Mouse (Mus musculus) intestine, postnatal 0 days (tissue): ENCODE measurements at regions not wholly inside any gene's neighbourhood (a gene's known extent, or its start where the extent isn't known, plus 50 kb on each side); places are given as distances from the start of the nearest gene placed in this dataset.
"Not testable (repeated sequence)": the region's sequence is repeated elsewhere in the genome, so short reads cannot be mapped to it uniquely, and the experiment has no call there.

Experiments
- ATAC-seq: fragments of 200-750 bp; cut with Nextera tagmentation; 2 replicates; pipeline ENCODE4 v1.8.0; 2017; ENCODE audit warnings: mild to moderate bottlenecking, moderate TSS enrichment, moderate library complexity
- H3K27ac ChIP-seq: fragments of 300-500 bp; sonication (generic); 2 replicates; pipeline ENCODE4 v1.5.1; 2014; ENCODE audit warnings: mild to moderate bottlenecking, low read depth, low read length, moderate library complexity
- H3K27me3 ChIP-seq: fragments of 300-500 bp; sonication (generic); replicated peaks from 2 replicates; pipeline ENCODE4 v1.6.1; 2014; ENCODE audit warnings: low read length, mixed read lengths; ENCODE audit not compliant: control insufficient read depth, insufficient read depth
- H3K36me3 ChIP-seq: fragments of 300-500 bp; sonication (generic); 2 replicates; pipeline ENCODE4 v1.6.1; 2014; ENCODE audit warnings: mild to moderate bottlenecking, moderate library complexity; ENCODE audit not compliant: control insufficient read depth, insufficient read depth
- H3K4me1 ChIP-seq: fragments of 300-500 bp; sonication (generic); replicated peaks from 2 replicates; pipeline ENCODE4 v1.6.1; 2014; ENCODE audit warnings: antibody characterized with exemption, low read length, mixed read lengths; ENCODE audit not compliant: control insufficient read depth, insufficient read depth
- H3K4me2 ChIP-seq: fragments of 300-500 bp; sonication (generic); replicated peaks from 2 replicates; pipeline ENCODE4 v1.6.1; 2014; ENCODE audit warnings: low read depth, mild to moderate bottlenecking, moderate library complexity
- H3K4me3 ChIP-seq: fragments of 300-500 bp; sonication (generic); 2 replicates; pipeline ENCODE4 v1.5.1; 2014; ENCODE audit warnings: low read depth, low read length
- H3K9ac ChIP-seq: fragments of 300-500 bp; sonication (generic); 2 replicates; pipeline ENCODE4 v1.6.1; 2014; ENCODE audit warnings: mild to moderate bottlenecking, low read depth, low read length
- H3K9me3 ChIP-seq: fragments of 300-500 bp; sonication (generic); 2 replicates; pipeline ENCODE4 v1.6.1; 2016; ENCODE audit warnings: mixed run types; ENCODE audit not compliant: control insufficient read depth
- CTCF ChIP-seq: sonication (generic); IDR thresholded peaks from 2 replicates; pipeline ENCODE4 v1.5.1; 2016; ENCODE audit warnings: low read depth, mild to moderate bottlenecking, control low read depth, antibody characterized with exemption, moderate library complexity
- WGBS: fragments of 180-500 bp; shearing (Covaris S2); extraction: QIAGEN DNeasy Blood & Tissue Kit; methylation state at CpG from one replicate; pipeline ENCODE4 v1.1.7; 2014; 5-methylcytosine and 5-hydroxymethylcytosine counted together

DNA sequence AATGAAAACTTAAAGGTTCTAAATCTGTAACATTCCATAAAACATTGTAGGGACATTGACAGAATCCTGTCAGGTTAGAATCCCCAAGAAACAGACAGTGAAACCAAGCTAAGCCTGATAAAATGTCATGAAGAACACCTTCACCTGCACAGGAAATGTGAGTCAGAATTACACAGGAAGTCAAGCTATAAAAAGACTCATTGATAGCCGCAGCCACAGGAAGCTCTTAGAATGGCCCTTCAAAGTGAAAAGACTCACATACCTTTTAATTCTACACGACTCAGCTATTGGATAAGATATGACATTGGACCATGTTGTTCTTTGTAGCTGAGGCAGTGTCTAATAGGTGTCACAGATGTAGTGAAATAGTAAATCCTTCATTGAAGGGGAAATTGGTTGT is 55.3 kb downstream of the Spin2c start:
- H3K4me3 ChIP-seq, result no peak overlapping the region
- 61% methylated on average over 2 of the region's 2 CpGs for WGBS
- H3K4me1 ChIP-seq, result no peaks in the 10 kb centered on the region
- no peak for TF ChIP-seq CTCF
- no peaks in the 10 kb centered on the region for H3K9me3 ChIP-seq
- no peaks in the 10 kb centered on the region for H3K36me3 ChIP-seq
- no peak overlapping the region for H3K9ac ChIP-seq
- no peak overlapping the region for H3K27ac ChIP-seq
- no peak overlapping the region for H3K4me2 ChIP-seq
- no peaks in the 10 kb centered on the region for H3K27me3 ChIP-seq
- ATAC-seq, result no peak

- 70% methylated on average over 3 of the region's 3 CpGs for WGBS
- no peak for TF ChIP-seq CTCF
- no peak overlapping the region for H3K4me3 ChIP-seq
Observed at GRCm38 (mm10) chrX:153927996-153928395, 84.4 kb downstream of the Samt1 start.

DNA sequence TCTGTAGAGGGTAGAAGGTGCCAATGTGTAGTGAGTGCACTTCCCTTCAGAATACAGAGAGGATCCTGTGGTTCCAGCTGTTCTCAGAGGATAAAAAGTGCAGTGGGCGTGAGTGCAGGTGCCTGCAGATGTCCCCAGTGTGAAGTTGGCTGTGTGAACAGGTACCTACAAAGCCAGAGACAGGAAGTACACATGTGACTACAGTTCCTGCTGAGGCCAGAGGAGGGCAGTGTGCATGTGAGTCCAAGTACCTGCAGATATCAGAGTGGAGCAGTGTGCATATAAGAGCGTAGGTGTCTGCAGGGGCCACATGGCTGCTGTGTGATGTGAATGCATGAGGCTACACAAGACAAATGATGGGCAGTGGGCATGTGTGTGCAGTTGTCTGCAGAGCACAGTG is 79.9 kb downstream of the Samt1 start:
- Histone ChIP-seq H3K27me3 (no peaks in the 10 kb centered on the region), H3K4me3 (no peak overlapping the region), H3K9ac (no peak overlapping the region), H3K27ac (no peak overlapping the region), H3K9me3 (no peaks in the 10 kb centered on the region), H3K4me1 (no peaks in the 10 kb centered on the region), H3K4me2 (no peak overlapping the region), H3K36me3 (no peaks in the 10 kb centered on the region)
- WGBS, result 68% methylated on average over 2 of the region's 2 CpGs
- TF ChIP-seq CTCF, result peak; percentile 48
- ATAC-seq, result no peak

More at GRCm38 (mm10) chrX:153927996-153928395, 84.4 kb downstream of the Samt1 start:
- ATAC-seq, result no peak
- H3K9me3 ChIP-seq, result no peaks in the 10 kb centered on the region
- H3K4me1 ChIP-seq, result no peaks in the 10 kb centered on the region
- H3K4me2 ChIP-seq, result no peak overlapping the region
- no peak overlapping the region for H3K27ac ChIP-seq
- H3K9ac ChIP-seq, result no peak overlapping the region
- no peaks in the 10 kb centered on the region for H3K36me3 ChIP-seq
- no peaks in the 10 kb centered on the region for H3K27me3 ChIP-seq

DNA sequence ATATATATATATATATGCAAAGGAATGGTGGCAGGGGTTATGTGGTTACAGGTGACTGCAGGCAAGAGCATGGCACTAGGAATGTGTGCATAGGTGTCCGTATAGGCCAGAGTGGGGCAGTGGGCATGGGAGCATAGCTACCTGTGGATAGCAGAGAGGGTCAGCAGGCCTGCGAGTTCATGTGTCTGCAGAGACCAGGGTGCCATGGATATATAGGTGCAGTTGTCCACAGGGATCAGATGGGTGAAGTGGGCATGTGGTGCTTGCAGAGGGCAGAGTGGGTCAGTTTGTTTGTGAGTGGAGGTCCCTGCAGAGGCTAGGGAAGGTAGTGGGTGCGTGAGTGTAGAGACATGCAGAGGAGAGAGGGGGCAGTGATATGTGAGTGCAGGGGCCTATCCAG is 76.3 kb downstream of the Samt1 start:
- H3K4me3 ChIP-seq, result no peak overlapping the region
- no peaks in the 10 kb centered on the region for H3K27me3 ChIP-seq
- H3K4me1 ChIP-seq, result no peaks in the 10 kb centered on the region
- H3K9ac ChIP-seq, result no peak overlapping the region
- no peak overlapping the region for H3K4me2 ChIP-seq
- H3K36me3 ChIP-seq, result no peaks in the 10 kb centered on the region
- ATAC-seq, result no peak
- WGBS, result 88% methylated on average over 3 of the region's 3 CpGs
- TF ChIP-seq CTCF, result no peak
- H3K27ac ChIP-seq, result no peak overlapping the region
- no peaks in the 10 kb centered on the region for H3K9me3 ChIP-seq

- Histone ChIP-seq H3K27me3 (no peaks in the 10 kb centered on the region), H3K4me1 (no peaks in the 10 kb centered on the region), H3K9ac (no peak overlapping the region), H3K27ac (no peak overlapping the region), H3K4me2 (no peak overlapping the region), H3K36me3 (no peaks in the 10 kb centered on the region), H3K4me3 (no peak overlapping the region), H3K9me3 (no peaks in the 10 kb centered on the region)
- peak; percentile 43 for TF ChIP-seq CTCF
- no peak for ATAC-seq
Observed at GRCm38 (mm10) chrX:153937346-153937745, 75.1 kb downstream of the Samt1 start.

- no peaks in the 10 kb centered on the region for H3K4me1 ChIP-seq
- H3K27me3 ChIP-seq, result no peaks in the 10 kb centered on the region
- no peak overlapping the region for H3K4me2 ChIP-seq
- no peak for TF ChIP-seq CTCF
- peak; percentile 86 for ATAC-seq
- no peak overlapping the region for H3K27ac ChIP-seq
- H3K9me3 ChIP-seq, result no peaks in the 10 kb centered on the region
- H3K9ac ChIP-seq, result no peak overlapping the region
- H3K4me3 ChIP-seq, result no peak overlapping the region
- no peaks in the 10 kb centered on the region for H3K36me3 ChIP-seq
- 73% methylated on average over 7 of the region's 7 CpGs for WGBS
Observed at GRCm38 (mm10) chrX:153940089-153940488, 72.4 kb downstream of the Samt1 start.

DNA sequence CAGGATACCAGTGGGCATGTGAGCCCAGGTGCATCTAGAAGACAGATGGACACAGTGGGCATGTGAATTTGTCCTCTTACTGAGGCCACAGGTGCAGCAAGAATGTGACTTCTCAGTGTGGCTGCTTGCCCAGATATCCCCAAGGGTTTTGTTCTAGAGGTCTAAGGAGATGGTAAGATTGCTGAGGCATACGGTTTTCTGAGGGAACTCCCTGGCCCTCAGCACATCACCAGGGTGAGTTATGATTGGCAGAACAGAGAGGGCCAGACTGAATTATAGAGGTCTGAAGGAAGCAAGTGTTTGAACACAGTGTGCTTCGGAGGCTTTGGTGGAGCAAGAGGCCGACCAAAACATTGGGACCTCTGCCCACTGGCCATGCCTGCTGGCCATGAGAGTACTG is 71.3 kb downstream of the Samt1 start:
- ATAC-seq, H3K27me3 ChIP-seq, H3K4me3 ChIP-seq, H3K27ac ChIP-seq, H3K9me3 ChIP-seq, H3K9ac ChIP-seq, H3K4me1 ChIP-seq, H3K4me2 ChIP-seq, H3K36me3 ChIP-seq: not testable (repeated sequence)
- WGBS, result 86% methylated on average over 3 of the region's 3 CpGs
